Mouse (Mus musculus): ENCODE data around the gene Tnrc18. TPM values are rescaled to one million over a fixed set of nuclear protein-coding genes. Genes with fewer than 3 reads are reported as not detected.

Tnrc18 gene
- polyA plus RNA-seq, 1 experiment from 2014 or later: 32.0 TPM

GRCm38 (mm10) chr5:142690343-142690742 lies 127.1 kb downstream of the Tnrc18 start:
- Histone ChIP-seq H3K27me3 (peaks cover 3% of the 10 kb centered on the region; the same call in 1 of the 2 replicates), H3K9me3 (no peaks in the 10 kb centered on the region), H3K4me1 (no peaks in the 10 kb centered on the region), H3K9ac (no peak overlapping the region), H3K36me3 (no peaks in the 10 kb centered on the region), H3K4me2 (no peak overlapping the region), H3K27ac (no peak overlapping the region), H3K4me3 (no peak overlapping the region)
- 68% methylated on average over 3 of the region's 3 CpGs for WGBS
- ATAC-seq (ENCODE audit: insufficient number of reproducible peaks, low FRiP score, low TSS enrichment, low read depth): no peak

- 44% methylated on average over 6 of the region's 6 CpGs for WGBS
- H3K9me3 ChIP-seq: no peaks in the 10 kb centered on the region
- no peak for ATAC-seq (ENCODE audit: insufficient number of reproducible peaks, low FRiP score, low TSS enrichment, low read depth)
- H3K4me3 ChIP-seq: no peak overlapping the region
- no peak overlapping the region for H3K4me2 ChIP-seq
- H3K9ac ChIP-seq: no peak overlapping the region
- no peak overlapping the region for H3K27ac ChIP-seq
- H3K36me3 ChIP-seq: no peaks in the 10 kb centered on the region
- H3K27me3 ChIP-seq: no peaks in the 10 kb centered on the region
- H3K4me1 ChIP-seq: no peaks in the 10 kb centered on the region
These were observed 128.6 kb downstream of the Tnrc18 start for GRCm38 (mm10) chr5:142688866-142689265.

GRCm38 (mm10) chr5:142682529-142682928 lies 134.9 kb downstream of the Tnrc18 start:
- H3K9me3 ChIP-seq: no peaks in the 10 kb centered on the region
- no peak overlapping the region for H3K4me3 ChIP-seq
- H3K4me1 ChIP-seq: no peaks in the 10 kb centered on the region
- no peak overlapping the region for H3K9ac ChIP-seq
- H3K27me3 ChIP-seq: no peaks in the 10 kb centered on the region
- no peak for ATAC-seq (ENCODE audit: insufficient number of reproducible peaks, low FRiP score, low TSS enrichment, low read depth)
- 89% methylated on average over 5 of the region's 5 CpGs for WGBS
- H3K4me2 ChIP-seq: no peak overlapping the region
- H3K27ac ChIP-seq: no peak overlapping the region
- H3K36me3 ChIP-seq: no peaks in the 10 kb centered on the region

GRCm38 (mm10) chr5:142681911-142682310 lies 135.6 kb downstream of the Tnrc18 start:
- H3K9ac ChIP-seq: no peak overlapping the region
- no peak for ATAC-seq (ENCODE audit: insufficient number of reproducible peaks, low FRiP score, low TSS enrichment, low read depth)
- H3K36me3 ChIP-seq: no peaks in the 10 kb centered on the region
- H3K4me2 ChIP-seq: no peak overlapping the region
- no peaks in the 10 kb centered on the region for H3K27me3 ChIP-seq
- no peak overlapping the region for H3K4me3 ChIP-seq
- H3K27ac ChIP-seq: no peak overlapping the region
- no peaks in the 10 kb centered on the region for H3K4me1 ChIP-seq
- H3K9me3 ChIP-seq: no peaks in the 10 kb centered on the region
- WGBS: 82% methylated on average over 3 of the region's 3 CpGs

GRCm38 (mm10) chr5:142679065-142679464 lies 138.4 kb downstream of the Tnrc18 start:
- H3K4me1 ChIP-seq: no peaks in the 10 kb centered on the region
- 84% methylated on average over 1 of the region's 1 CpGs for WGBS
- H3K9ac ChIP-seq: no peak overlapping the region
- no peaks in the 10 kb centered on the region for H3K9me3 ChIP-seq
- no peak overlapping the region for H3K27ac ChIP-seq
- H3K4me2 ChIP-seq: no peak overlapping the region
- H3K4me3 ChIP-seq: no peak overlapping the region
- no peaks in the 10 kb centered on the region for H3K27me3 ChIP-seq
- no peak for ATAC-seq (ENCODE audit: insufficient number of reproducible peaks, low FRiP score, low TSS enrichment, low read depth)
- no peaks in the 10 kb centered on the region for H3K36me3 ChIP-seq

- Histone ChIP-seq H3K27ac (no peak overlapping the region), H3K4me1 (no peaks in the 10 kb centered on the region), H3K9me3 (no peaks in the 10 kb centered on the region), H3K4me2 (no peak overlapping the region), H3K27me3 (no peaks in the 10 kb centered on the region), H3K4me3 (no peak overlapping the region), H3K36me3 (no peaks in the 10 kb centered on the region), H3K9ac (no peak overlapping the region)
- ATAC-seq (ENCODE audit: insufficient number of reproducible peaks, low FRiP score, low TSS enrichment, low read depth): no peak
- WGBS: 65% methylated on average over 7 of the region's 7 CpGs
These were observed 139.3 kb downstream of the Tnrc18 start for GRCm38 (mm10) chr5:142678141-142678571.

Other genes starting within 250 kb of the Tnrc18 start
- gene Mmd2, start 208.9 kb downstream of the Tnrc18 start, polyA plus RNA-seq (2015; fragmentation: Nextera tagmentation; extraction: Ambion mirVana): 1.4 and 1.5 TPM in 2 replicates
- 40.7 and 44.1 TPM in 2 replicates for gene Wipi2, start 190.0 kb downstream of the Tnrc18 start, polyA plus RNA-seq (2015; fragmentation: Nextera tagmentation; extraction: Ambion mirVana)
- 3.9 and 5.4 TPM in 2 replicates for gene Slc29a4, start 125.2 kb downstream of the Tnrc18 start, polyA plus RNA-seq (2015; fragmentation: Nextera tagmentation; extraction: Ambion mirVana)
- gene Fbxl18, start 77.8 kb upstream of the Tnrc18 start, polyA plus RNA-seq (2015; fragmentation: Nextera tagmentation; extraction: Ambion mirVana): 12.5 and 12.6 TPM in 2 replicates
- gene Actb, start 89.1 kb upstream of the Tnrc18 start, polyA plus RNA-seq (2015; fragmentation: Nextera tagmentation; extraction: Ambion mirVana): 13,307 and 13,671 TPM in 2 replicates
- gene Fscn1, start 142.7 kb upstream of the Tnrc18 start, polyA plus RNA-seq (2015; fragmentation: Nextera tagmentation; extraction: Ambion mirVana): 308 and 341 TPM in 2 replicates